Mouse (Mus musculus): ENCODE measurements around the gene Nfix. TPM values are rescaled to one million over a fixed set of nuclear protein-coding genes. Genes with fewer than 3 reads are reported as not detected.

Gene Nfix
- polyA plus RNA-seq, 1 experiment from 2014 or later: 8.4 TPM

DNA sequence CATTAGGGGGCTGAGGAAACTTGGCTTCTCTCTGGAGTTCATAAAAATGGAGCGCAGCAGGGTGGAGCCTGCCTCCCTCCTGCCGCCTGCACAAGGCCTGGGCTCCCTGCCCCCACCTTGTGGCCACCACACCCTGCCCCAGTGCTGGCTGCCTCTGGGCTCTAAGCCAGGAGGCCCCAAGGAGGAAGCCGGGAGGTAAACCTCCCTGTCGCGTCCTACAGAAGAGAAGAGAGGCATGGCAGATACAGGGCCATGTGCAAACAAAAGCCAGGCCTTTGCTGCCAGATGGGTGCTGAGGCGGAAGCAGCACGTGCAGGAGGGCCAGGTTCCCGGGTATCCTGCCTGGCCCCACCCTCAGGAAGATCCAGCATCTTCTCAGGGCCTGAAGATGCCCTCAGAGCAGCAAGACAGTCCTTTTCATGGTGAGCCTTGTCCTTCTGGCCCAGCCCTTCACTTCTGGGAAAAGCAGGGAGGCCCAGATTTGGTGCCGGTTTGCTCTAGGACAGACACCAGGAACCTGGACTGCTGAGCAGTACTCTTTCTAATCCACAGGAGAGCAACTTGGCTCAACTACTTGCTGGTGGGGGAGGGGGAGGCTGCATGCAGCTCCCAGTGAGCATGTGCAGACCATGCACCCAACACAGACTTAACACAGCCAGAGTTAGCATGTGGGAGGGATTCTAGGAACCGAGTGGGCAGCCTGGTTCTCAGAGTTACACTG is 77.1 kb downstream of the Nfix start, which contains the start of gene G430095P16Rik:
G430095P16Rik (plus strand) TSS at position 158 of the 721 bp plus-strand sequence.
- H3K4me1 ChIP-seq: peaks cover 48% of the 10 kb centered on the region
- 29% methylated on average over 10 of the region's 10 CpGs for WGBS

DNA sequence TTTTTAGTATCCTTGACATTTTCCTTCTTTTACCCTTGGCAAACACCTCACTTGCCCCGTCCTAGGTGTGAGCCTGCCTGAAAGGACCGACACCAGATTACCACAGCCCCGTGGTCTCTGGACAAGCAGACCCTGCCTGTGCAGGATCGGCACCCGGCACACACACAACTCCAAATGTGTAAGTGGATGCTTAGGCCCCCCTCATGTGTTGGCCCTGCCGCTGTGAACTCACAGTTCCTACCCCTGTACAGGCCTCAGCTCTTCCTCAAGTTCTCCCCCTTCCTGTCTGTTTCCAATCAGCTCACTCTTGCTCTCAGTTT is 77.7 kb downstream of the Nfix start:
- peak; percentile 1; the same call in 1 of the 2 replicates for ATAC-seq (ENCODE audit: low FRiP score, low read depth)
- 0 out of 2 replicates have a peak overlapping the region, but pooled peaks have one; percentile 6 for H3K9ac ChIP-seq
- H3K4me1 ChIP-seq: peaks cover 44% of the 10 kb centered on the region
- H3K4me2 ChIP-seq (replicated peaks): peak overlapping the region; percentile 18; the same call in 1 of the 2 replicates
- H3K27me3 ChIP-seq (replicated peaks): peaks cover 38% of the 10 kb centered on the region
- H3K4me3 ChIP-seq: no peak overlapping the region
- 64% methylated on average over 6 of the region's 6 CpGs for WGBS
- no peaks in the 10 kb centered on the region for H3K9me3 ChIP-seq
- H3K36me3 ChIP-seq: peaks cover 6% of the 10 kb centered on the region
- peak overlapping the region; percentile 65; the same call in 1 of the 2 replicates for H3K27ac ChIP-seq

More for the DNA sequence above, 77.1 kb downstream of the Nfix start, which contains the start of gene G430095P16Rik:
- no peak within 1 kb of the TSS for H3K4me3 ChIP-seq
- no peaks in the 10 kb centered on the region for H3K9me3 ChIP-seq
- peaks cover 6% of the 10 kb centered on the region for H3K36me3 ChIP-seq
- H3K27ac ChIP-seq: peak within 1 kb of the TSS; percentile 65
- peaks cover 33% of the 10 kb centered on the region for H3K27me3 ChIP-seq (replicated peaks)
- peak within 1 kb of the TSS; percentile 26; the same call in 1 of the 2 replicates for H3K9ac ChIP-seq
- H3K4me2 ChIP-seq (replicated peaks): peak within 1 kb of the TSS; percentile 18
- ATAC-seq (ENCODE audit: low FRiP score, low read depth): peak; percentile 67

DNA sequence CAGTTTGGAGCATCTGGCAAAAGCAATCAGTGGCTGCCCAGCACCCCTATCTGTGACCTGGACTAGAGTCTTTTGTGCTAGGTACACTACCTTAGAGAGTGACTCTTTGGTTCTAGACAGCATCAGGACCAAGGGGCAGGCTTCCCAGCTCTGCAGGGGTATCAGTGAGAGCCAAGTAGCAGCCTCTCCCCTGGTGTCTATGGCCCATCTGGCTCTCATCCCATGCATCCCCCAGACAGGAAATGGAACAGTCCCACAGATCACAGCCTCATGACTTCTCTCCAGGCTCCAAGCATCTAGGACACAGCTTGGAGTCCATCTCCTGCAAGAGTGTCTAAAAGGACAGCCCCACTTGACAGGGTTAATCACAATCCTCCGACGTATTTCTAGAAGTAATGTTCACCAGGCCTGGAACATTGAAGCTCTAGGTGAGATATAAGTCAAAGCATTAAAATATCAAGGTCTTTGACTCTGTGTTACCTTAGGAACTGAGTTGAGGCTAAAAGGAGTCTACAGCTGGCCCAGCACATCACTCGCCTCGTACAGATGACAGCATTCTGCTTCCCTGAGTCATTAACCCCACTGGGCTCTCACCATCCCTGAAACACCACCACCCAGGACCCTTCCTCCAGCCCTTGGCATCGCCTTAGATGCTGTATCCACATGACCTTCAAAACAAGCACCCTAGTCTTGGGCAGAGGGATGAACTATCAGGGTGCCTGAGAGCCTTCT is 81.0 kb downstream of the Nfix start:
- H3K9me3 ChIP-seq: no peaks in the 10 kb centered on the region
- H3K36me3 ChIP-seq: peaks cover 4% of the 10 kb centered on the region; the same call in 1 of the 2 replicates
- H3K4me1 ChIP-seq: peaks cover 40% of the 10 kb centered on the region
- no peak overlapping the region for H3K4me2 ChIP-seq (replicated peaks)
- H3K4me3 ChIP-seq: no peak overlapping the region
- H3K9ac ChIP-seq: no peak overlapping the region
- peaks cover 58% of the 10 kb centered on the region for H3K27me3 ChIP-seq (replicated peaks)
- no peak for ATAC-seq (ENCODE audit: low FRiP score, low read depth)
- 80% methylated on average over 5 of the region's 5 CpGs for WGBS
- no peak overlapping the region for H3K27ac ChIP-seq

DNA sequence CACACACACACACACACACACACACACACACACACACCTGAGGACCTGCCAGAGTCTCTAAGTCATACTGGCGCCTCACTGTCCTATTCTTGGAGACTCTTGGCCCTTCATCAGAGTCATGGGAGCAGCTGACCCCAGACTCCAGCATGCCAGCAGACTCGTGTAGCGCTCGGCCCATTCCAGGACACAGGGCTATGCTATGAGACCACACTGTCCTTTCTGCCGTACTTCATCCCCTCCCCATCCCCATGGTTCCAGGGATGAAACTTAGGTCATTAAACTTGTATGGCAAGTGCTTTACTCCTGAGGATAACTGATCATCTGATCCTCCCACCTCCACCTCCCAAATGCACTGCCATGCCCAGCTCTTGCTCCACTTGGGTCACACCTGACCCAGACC is 81.7 kb downstream of the Nfix start:
- no peak for ATAC-seq (ENCODE audit: low FRiP score, low read depth)
- Histone ChIP-seq H3K4me1 (peaks cover 40% of the 10 kb centered on the region), H3K9ac (no peak overlapping the region), H3K4me3 (no peak overlapping the region), H3K36me3 (peaks cover 4% of the 10 kb centered on the region; the same call in 1 of the 2 replicates), H3K27me3 (replicated peaks) (peaks cover 60% of the 10 kb centered on the region), H3K4me2 (replicated peaks) (no peak overlapping the region), H3K27ac (no peak overlapping the region), H3K9me3 (no peaks in the 10 kb centered on the region)
- 87% methylated on average over 5 of the region's 5 CpGs for WGBS

DNA sequence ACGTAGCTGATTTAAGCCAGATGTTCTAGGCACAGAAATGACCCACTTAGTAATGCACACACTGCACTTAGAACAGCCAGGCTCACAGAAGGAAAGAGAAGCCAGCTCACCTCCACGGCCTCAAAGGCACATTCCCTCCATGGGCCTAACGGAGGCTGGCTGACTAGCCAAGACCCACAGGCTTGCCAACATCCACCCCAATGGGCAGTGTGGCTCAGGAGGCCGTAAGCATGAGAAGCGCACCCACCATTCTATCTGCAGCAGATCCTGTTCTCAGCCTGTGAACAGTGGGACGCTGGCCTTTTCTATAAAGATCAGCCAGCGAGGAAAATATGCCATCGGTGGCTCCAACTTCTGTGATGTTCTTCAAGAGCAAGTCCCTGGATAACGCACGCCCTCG is 83.4 kb downstream of the Nfix start:
- Histone ChIP-seq H3K9ac (no peak overlapping the region), H3K27me3 (replicated peaks) (peaks cover 62% of the 10 kb centered on the region), H3K4me3 (no peak overlapping the region), H3K4me2 (replicated peaks) (no peak overlapping the region), H3K4me1 (peaks cover 40% of the 10 kb centered on the region), H3K36me3 (peaks cover 4% of the 10 kb centered on the region; the same call in 1 of the 2 replicates), H3K27ac (no peak overlapping the region), H3K9me3 (no peaks in the 10 kb centered on the region)
- 88% methylated on average over 11 of the region's 11 CpGs for WGBS
- no peak for ATAC-seq (ENCODE audit: low FRiP score, low read depth)

DNA sequence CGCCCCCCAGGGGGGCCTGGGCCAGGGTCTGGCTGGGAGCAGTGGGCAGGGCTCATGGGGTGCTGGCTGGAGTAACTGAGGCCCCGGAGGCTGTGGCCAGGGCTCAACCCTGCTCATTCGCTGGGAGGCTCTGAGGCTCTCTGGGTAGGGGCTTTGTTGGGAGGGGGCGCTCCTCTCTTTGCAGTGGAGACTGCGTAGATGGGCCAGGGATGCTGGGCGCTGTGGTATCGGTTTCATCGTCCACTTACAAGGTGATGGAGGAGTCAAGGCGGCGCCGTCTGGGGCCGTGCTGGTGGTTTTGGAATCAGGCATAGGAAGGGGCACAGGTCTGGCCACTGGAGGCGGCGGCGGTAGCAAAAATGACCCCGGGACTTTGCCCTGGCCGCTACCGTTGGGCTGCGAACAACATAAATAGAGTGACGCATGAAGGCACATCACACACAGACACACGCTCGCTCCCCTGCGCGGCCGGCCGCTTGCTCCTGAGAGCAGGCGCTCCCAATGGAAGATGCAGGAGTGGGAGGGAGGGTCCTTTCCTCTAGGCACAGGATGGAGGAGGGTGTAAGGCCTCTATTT is 84.2 kb downstream of the Nfix start:
- Histone ChIP-seq H3K4me2 (replicated peaks) (peak overlapping the region; percentile 48), H3K4me3 (no peak overlapping the region), H3K4me1 (peaks cover 48% of the 10 kb centered on the region), H3K9me3 (no peaks in the 10 kb centered on the region), H3K9ac (peak overlapping the region; percentile 33; the same call in 1 of the 2 replicates), H3K36me3 (peaks cover 4% of the 10 kb centered on the region; the same call in 1 of the 2 replicates), H3K27me3 (replicated peaks) (peaks cover 62% of the 10 kb centered on the region), H3K27ac (no peak overlapping the region)
- ATAC-seq (ENCODE audit: low FRiP score, low read depth): no peak
- WGBS: 7% methylated on average over 27 of the region's 27 CpGs

DNA sequence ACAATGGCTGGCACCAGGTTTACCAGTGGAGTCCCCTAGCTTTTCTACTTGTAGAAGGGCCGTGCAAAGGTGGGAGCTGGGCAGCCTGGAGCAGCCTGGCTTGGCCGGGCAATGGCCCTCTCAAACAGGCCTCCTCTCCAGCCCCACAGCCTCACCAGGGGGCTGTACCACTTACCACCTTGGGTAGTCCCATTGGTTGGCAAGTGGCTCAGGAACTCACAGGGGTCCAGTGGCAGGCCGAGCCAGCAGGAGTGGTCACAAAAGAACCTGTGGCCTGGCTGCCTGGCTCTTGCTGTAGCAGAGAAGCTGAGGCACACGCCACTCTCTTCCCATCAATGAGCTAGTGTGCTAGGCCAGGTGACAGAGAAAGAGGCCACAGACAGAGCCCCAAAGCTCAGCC is 86.0 kb downstream of the Nfix start:
- Histone ChIP-seq H3K9me3 (no peaks in the 10 kb centered on the region), H3K4me3 (no peak overlapping the region), H3K9ac (0 out of 2 replicates have a peak overlapping the region, but pooled peaks have one; percentile 17), H3K4me2 (replicated peaks) (0 out of 2 replicates have a peak overlapping the region, but pooled peaks have one; percentile 25), H3K36me3 (0 out of 2 replicates have a peak, but pooled peaks cover 4% of the 10 kb centered on the region), H3K27me3 (replicated peaks) (peaks cover 53% of the 10 kb centered on the region), H3K4me1 (peaks cover 58% of the 10 kb centered on the region), H3K27ac (peak overlapping the region; percentile 87)
- ATAC-seq (ENCODE audit: low FRiP score, low read depth): no peak
- WGBS: 54% methylated on average over 4 of the region's 4 CpGs

DNA sequence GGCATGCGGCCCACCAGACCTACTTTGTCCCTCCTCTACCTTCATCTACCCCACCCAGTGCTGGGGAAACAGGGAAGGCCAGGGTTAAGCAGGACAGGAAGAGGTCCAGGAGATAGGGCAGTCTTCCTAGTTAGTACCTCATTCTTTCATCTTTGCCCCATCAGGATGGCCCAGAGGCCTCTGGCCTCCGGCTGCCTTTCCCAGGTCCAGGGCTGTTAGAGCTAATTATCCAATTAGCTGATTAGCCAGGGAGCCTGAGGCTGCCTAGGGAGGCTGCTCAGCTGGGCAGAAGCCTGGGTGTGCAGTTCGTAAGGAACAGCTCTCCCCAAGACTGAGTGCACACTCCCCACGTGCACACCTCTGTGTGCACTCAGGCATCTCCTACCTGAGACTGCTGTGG is 86.8 kb downstream of the Nfix start:
- H3K36me3 ChIP-seq: 0 out of 2 replicates have a peak, but pooled peaks cover 4% of the 10 kb centered on the region
- H3K9ac ChIP-seq: 0 out of 2 replicates have a peak overlapping the region, but pooled peaks have one; percentile 17
- 30% methylated on average over 4 of the region's 4 CpGs for WGBS
- H3K4me1 ChIP-seq: peaks cover 64% of the 10 kb centered on the region
- H3K27ac ChIP-seq: peak overlapping the region; percentile 87
- no peak for ATAC-seq (ENCODE audit: low FRiP score, low read depth)
- H3K27me3 ChIP-seq (replicated peaks): peaks cover 51% of the 10 kb centered on the region
- H3K9me3 ChIP-seq: no peaks in the 10 kb centered on the region
- H3K4me2 ChIP-seq (replicated peaks): peak overlapping the region; percentile 25
- no peak overlapping the region for H3K4me3 ChIP-seq

DNA sequence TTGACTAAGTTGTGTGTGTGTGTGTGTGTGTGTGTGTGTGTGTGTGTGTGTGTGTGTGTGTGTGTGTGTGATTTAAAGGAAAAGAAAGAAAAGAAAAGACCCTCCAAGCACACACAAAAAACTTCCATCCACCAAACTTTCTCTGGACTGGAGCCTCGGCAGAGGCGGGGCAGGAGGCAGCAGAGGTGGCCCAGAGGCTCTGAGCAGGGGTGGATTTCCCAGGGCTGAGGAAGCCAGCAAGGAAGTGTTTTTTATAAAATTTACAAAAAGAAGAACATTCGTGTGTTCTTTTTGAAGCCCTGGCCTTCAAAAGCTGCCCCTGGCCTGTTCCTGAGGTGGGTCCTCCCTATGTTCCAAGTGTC is 87.4 kb downstream of the Nfix start:
- H3K9me3 ChIP-seq: no peaks in the 10 kb centered on the region
- peaks cover 71% of the 10 kb centered on the region for H3K4me1 ChIP-seq
- peak overlapping the region; percentile 25 for H3K4me2 ChIP-seq (replicated peaks)
- no peak overlapping the region for H3K9ac ChIP-seq
- peaks cover 52% of the 10 kb centered on the region for H3K27me3 ChIP-seq (replicated peaks)
- peak overlapping the region; percentile 87 for H3K27ac ChIP-seq
- peak; percentile 29 for ATAC-seq (ENCODE audit: low FRiP score, low read depth)
- 18% methylated on average over 3 of the region's 3 CpGs for WGBS
- no peak overlapping the region for H3K4me3 ChIP-seq
- H3K36me3 ChIP-seq: 0 out of 2 replicates have a peak, but pooled peaks cover 4% of the 10 kb centered on the region

DNA sequence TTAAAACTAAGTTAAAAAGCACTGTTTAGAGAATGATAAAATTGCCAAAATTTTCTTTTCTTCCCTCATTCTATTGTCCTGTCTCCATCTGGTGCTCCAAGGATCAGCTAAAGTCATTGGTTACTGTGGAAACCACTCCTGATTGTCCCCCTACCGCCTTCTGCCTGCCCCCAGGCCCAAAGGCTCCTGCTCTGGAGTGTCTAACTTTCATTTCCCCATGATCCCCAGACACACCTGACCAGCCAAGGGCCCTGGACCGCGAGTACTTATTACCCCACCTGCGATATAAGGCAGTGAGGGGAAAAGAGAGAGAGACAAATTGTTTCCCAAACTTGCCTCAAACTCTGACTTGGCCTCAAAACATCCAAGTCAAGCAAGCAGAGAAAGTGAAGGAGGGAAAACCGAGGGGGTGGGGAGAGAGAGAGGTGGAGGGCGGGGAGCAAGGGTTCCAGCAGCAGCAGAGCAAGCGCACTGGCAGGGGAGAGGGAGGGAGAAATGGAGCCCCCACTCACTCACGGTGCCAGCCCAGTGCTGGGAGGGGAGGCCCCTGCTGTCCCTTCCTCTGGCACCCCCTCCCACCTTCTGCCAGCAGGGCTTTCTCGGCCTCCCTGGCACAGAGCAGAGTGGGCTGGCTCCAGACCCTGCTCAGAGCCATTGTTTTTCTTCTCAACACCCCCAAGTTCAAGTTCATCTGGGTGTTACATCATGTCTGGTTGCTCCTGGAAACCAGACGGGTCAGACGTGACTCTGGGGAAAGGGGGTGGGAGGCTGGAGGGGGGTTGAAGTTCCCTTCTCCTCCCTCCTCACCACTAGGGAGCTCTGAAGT is 88.0 kb downstream of the Nfix start:
- Histone ChIP-seq H3K36me3 (0 out of 2 replicates have a peak, but pooled peaks cover 4% of the 10 kb centered on the region), H3K9me3 (no peaks in the 10 kb centered on the region), H3K9ac (no peak overlapping the region), H3K4me1 (peaks cover 77% of the 10 kb centered on the region), H3K27ac (peak overlapping the region; percentile 87), H3K27me3 (replicated peaks) (peaks cover 52% of the 10 kb centered on the region), H3K4me3 (no peak overlapping the region), H3K4me2 (replicated peaks) (peak overlapping the region; percentile 31)
- peak; percentile 88 for ATAC-seq (ENCODE audit: low FRiP score, low read depth)
- 10% methylated on average over 10 of the region's 11 CpGs for WGBS

DNA sequence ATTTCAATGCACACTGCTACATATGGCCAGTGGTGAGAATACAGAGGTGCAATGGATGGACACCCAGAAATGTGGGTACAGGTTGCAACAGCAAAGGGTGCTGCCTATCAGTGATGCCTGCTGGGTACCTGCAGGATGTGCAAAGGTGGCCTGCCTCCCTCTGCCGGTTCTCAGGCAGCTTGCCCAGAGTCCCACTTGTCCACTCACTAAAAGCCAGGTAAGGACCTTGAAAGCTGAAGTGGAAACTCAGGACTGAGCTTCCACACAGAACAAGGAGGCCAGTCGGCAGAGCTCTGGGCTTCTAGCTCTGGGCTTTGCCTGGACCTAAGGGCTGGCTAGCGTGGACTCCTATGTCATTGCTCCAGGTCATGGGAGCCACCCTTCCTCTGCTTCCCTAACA is 88.8 kb downstream of the Nfix start:
- Histone ChIP-seq H3K9me3 (no peaks in the 10 kb centered on the region), H3K9ac (peak overlapping the region; percentile 14; the same call in 1 of the 2 replicates), H3K27me3 (replicated peaks) (peaks cover 52% of the 10 kb centered on the region), H3K4me1 (peaks cover 82% of the 10 kb centered on the region), H3K36me3 (no peaks in the 10 kb centered on the region), H3K4me3 (no peak overlapping the region), H3K4me2 (replicated peaks) (peak overlapping the region; percentile 31), H3K27ac (peak overlapping the region; percentile 75)
- no peak for ATAC-seq (ENCODE audit: low FRiP score, low read depth)
- 51% methylated on average over 3 of the region's 3 CpGs for WGBS

Measured in neural tube, embryonic 12.5 days (tissue).